Mouse (Mus musculus): ENCODE measurements around the gene Edem3. TPM values are rescaled to one million over a fixed set of nuclear protein-coding genes. Genes with fewer than 3 reads are reported as not detected.
"Not testable (repeated sequence)": the region's sequence is repeated elsewhere in the genome, so short reads cannot be mapped to it uniquely, and the experiment has no call there.

Gene Edem3
- polyA plus RNA-seq, 1 experiment from 2014 or later, result 15.9 TPM

DNA sequence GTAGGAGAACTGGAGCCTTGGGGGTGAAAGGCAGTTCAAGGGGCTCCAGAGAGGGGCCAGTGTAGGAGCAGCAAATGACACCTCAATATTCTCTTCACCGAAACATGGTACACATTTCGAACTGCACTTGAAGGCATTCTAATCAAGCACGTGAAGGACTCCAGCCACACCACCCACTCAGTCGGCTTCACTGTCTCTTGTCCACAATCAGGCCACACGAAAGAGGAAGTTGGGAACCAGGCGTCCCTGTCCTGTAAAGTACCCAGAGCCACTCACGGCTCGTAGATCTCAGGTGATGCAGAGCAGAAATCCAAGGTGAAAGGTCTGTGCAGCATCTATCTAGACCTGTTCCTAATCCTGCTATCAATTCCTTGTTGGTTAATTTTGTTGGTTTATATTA lies 36.6 kb upstream of the Edem3 start:
- Histone ChIP-seq H3K27me3 (no peaks in the 10 kb centered on the region), H3K36me3 (no peaks in the 10 kb centered on the region), H3K4me3 (no peak overlapping the region), H3K27ac (no peak overlapping the region), H3K9ac (no peak overlapping the region), H3K9me3 (no peaks in the 10 kb centered on the region), H3K4me1 (peaks cover 26% of the 10 kb centered on the region), H3K4me2 (no peak overlapping the region)
- ATAC-seq (ENCODE audit: borderline replicate concordance, extremely low read depth, low FRiP score, low TSS enrichment), result no peak
- WGBS, result 73% methylated on average over 8 of the region's 8 CpGs

DNA sequence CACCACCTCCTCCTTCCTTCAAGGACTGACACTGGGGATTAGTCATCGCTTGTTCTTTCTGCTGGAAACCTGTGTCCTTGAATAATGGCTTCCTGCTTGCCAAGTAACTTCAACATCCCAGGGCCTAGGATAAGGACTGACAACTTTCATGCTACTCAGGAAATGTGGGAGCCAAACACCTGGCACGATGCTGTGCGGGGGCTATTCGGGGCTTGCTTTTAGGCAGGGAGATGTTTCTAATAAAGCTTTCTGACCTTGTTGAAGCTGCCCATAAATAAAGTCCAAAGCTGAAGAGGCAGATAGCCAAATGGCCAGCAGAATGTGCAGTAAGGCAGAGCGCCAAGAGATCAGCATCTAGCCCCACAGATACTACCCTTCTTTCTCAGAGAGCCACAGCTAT lies 35.3 kb upstream of the Edem3 start:
- H3K4me2 ChIP-seq, result no peak overlapping the region
- no peaks in the 10 kb centered on the region for H3K27me3 ChIP-seq
- no peaks in the 10 kb centered on the region for H3K9me3 ChIP-seq
- H3K36me3 ChIP-seq, result no peaks in the 10 kb centered on the region
- WGBS, result 53% methylated on average over 5 of the region's 5 CpGs
- no peak overlapping the region for H3K4me3 ChIP-seq
- H3K4me1 ChIP-seq, result peaks cover 26% of the 10 kb centered on the region
- no peak overlapping the region for H3K27ac ChIP-seq
- H3K9ac ChIP-seq, result no peak overlapping the region
- ATAC-seq (ENCODE audit: borderline replicate concordance, extremely low read depth, low FRiP score, low TSS enrichment), result no peak

DNA sequence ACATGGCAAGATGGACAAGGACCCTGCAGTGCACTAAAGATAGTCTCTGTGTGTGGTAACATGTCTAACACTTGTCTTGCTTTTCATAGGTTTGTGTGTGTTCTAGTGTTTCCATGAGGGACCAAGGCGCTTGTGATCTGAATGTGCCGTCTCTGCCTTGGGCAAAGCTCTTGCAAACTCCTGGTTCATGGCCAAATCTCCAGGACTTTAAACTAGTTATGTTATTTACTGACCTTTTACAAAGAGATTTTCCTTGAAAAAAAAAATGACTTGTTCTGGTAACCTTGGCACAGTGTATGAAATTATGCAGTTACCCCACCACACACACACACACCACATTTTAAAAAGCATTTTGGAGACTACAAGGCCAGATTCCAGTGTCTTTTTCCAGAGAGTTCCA lies 34.6 kb upstream of the Edem3 start:
- no peak for ATAC-seq (ENCODE audit: borderline replicate concordance, extremely low read depth, low FRiP score, low TSS enrichment)
- no peak overlapping the region for H3K9ac ChIP-seq
- no peak overlapping the region for H3K4me2 ChIP-seq
- no peaks in the 10 kb centered on the region for H3K36me3 ChIP-seq
- peaks cover 26% of the 10 kb centered on the region for H3K4me1 ChIP-seq
- H3K27ac ChIP-seq, result no peak overlapping the region
- no peaks in the 10 kb centered on the region for H3K9me3 ChIP-seq
- 51% methylated on average over 2 of the region's 2 CpGs for WGBS
- no peaks in the 10 kb centered on the region for H3K27me3 ChIP-seq
- H3K4me3 ChIP-seq, result no peak overlapping the region

DNA sequence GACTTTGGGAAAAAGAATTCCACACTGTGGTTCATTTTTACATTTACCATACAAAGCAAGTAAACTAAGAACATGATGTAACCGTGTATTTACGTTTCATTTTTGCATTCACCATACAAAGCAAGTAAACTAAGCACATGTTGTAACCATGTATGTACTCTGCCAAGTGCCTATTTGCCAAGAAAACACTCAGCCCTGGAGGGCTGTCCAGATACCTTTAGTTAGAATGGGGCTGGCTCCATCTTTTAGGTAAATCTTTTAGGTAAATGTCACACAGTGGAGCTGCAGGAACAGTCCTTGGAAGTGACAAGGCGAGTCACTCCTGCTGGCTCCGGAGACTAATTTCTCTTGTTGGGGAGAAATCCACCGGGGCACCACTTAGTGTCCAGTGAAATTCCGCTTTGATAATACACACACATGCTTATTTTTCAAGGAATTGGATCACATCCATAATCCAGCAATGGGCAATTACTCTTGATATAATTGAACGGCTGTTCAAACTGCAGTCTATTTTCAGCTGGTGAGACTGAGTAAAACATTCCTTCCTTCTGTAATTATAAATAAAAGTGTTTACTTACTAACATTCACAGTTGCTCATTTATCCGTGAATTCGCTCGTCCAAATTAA lies 33.7 kb upstream of the Edem3 start:
- H3K36me3 ChIP-seq, result no peaks in the 10 kb centered on the region
- 35% methylated on average over 10 of the region's 10 CpGs for WGBS
- H3K27ac ChIP-seq, result no peak overlapping the region
- no peak; the same call in 1 of the 2 replicates for ATAC-seq (ENCODE audit: borderline replicate concordance, extremely low read depth, low FRiP score, low TSS enrichment)
- H3K4me3 ChIP-seq, result no peak overlapping the region
- no peak overlapping the region for H3K9ac ChIP-seq
- H3K4me2 ChIP-seq, result no peak overlapping the region; the same call in 1 of the 2 replicates
- H3K9me3 ChIP-seq, result no peaks in the 10 kb centered on the region
- H3K4me1 ChIP-seq, result peaks cover 26% of the 10 kb centered on the region
- H3K27me3 ChIP-seq, result no peaks in the 10 kb centered on the region

DNA sequence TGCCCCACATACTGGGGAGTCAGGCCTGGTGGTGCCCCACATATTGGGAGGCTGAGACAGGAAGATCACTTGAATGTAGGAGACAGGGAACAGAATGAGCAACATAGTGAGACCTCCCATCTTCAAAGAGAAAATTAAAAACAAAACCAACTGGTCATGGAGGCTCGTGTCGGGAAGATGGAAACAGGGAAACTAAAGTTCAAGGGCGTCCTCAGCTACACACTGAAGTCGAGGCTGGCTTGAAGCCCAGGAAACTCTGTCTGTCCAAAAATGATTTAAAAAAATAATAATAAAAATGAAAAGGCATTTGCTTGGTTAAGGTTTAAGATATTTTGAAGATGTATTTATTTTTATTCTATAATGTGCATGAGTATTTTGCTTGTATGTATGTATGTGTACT lies 31.4 kb upstream of the Edem3 start:
- no peak overlapping the region for H3K4me3 ChIP-seq
- no peak overlapping the region for H3K9ac ChIP-seq
- no peaks in the 10 kb centered on the region for H3K9me3 ChIP-seq
- H3K27me3 ChIP-seq, result no peaks in the 10 kb centered on the region
- 57% methylated on average over 4 of the region's 4 CpGs for WGBS
- no peaks in the 10 kb centered on the region for H3K36me3 ChIP-seq
- ATAC-seq (ENCODE audit: borderline replicate concordance, extremely low read depth, low FRiP score, low TSS enrichment), result no peak
- peaks cover 31% of the 10 kb centered on the region for H3K4me1 ChIP-seq
- H3K4me2 ChIP-seq, result no peak overlapping the region
- no peak overlapping the region for H3K27ac ChIP-seq

DNA sequence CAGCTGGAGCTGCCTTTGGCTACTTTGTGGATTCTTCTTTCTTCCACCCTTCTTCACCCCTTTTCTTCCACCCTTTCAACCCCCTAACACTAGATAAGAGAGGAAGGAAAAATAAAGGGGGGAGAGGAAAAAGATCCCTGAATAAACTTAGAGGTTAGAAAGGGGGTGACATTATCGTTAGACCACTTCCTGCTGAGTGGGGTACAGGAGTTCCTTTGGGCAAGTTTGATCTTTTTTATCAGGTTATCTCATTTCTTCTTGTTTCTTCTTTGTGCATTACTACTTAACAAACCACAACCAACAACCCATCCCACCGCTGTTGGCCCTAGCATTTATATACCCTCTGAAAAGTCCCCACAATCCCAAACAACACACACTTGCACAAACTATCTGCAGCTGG lies 29.6 kb upstream of the Edem3 start:
- H3K4me1 ChIP-seq, result peaks cover 18% of the 10 kb centered on the region
- H3K27me3 ChIP-seq, result no peaks in the 10 kb centered on the region
- H3K27ac ChIP-seq, result no peak overlapping the region
- H3K9ac ChIP-seq, result no peak overlapping the region
- H3K36me3 ChIP-seq, result no peaks in the 10 kb centered on the region
- H3K4me3 ChIP-seq, result no peak overlapping the region
- H3K9me3 ChIP-seq, result no peaks in the 10 kb centered on the region
- no peak overlapping the region for H3K4me2 ChIP-seq
- ATAC-seq (ENCODE audit: borderline replicate concordance, extremely low read depth, low FRiP score, low TSS enrichment), result no peak
- WGBS, result 62% methylated on average over 2 of the region's 2 CpGs

DNA sequence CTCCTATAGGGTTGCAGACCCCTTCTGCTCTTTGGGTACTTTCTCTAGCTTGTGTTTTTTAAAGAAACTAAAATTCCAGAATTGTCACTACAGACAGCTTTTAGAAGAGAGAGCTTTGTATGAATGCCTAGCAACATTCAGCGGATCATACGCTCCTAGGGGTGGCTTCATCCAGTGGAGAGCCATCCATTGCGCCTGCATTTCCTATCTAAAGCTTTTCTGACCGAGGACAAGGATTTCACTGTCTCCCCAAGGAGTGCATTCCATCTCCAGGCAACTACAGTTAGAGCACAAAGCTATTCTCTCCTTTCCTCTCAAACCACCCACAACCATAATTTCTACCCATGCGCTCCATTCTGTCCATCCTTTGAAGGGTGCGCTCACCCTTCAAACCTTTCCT lies 28.8 kb upstream of the Edem3 start:
- Histone ChIP-seq H3K4me3 (no peak overlapping the region), H3K4me1 (peaks cover 15% of the 10 kb centered on the region), H3K9ac (no peak overlapping the region), H3K27ac (no peak overlapping the region), H3K4me2 (no peak overlapping the region), H3K27me3 (no peaks in the 10 kb centered on the region), H3K36me3 (no peaks in the 10 kb centered on the region), H3K9me3 (no peaks in the 10 kb centered on the region)
- WGBS, result 87% methylated on average over 6 of the region's 6 CpGs
- no peak for ATAC-seq (ENCODE audit: borderline replicate concordance, extremely low read depth, low FRiP score, low TSS enrichment)

DNA sequence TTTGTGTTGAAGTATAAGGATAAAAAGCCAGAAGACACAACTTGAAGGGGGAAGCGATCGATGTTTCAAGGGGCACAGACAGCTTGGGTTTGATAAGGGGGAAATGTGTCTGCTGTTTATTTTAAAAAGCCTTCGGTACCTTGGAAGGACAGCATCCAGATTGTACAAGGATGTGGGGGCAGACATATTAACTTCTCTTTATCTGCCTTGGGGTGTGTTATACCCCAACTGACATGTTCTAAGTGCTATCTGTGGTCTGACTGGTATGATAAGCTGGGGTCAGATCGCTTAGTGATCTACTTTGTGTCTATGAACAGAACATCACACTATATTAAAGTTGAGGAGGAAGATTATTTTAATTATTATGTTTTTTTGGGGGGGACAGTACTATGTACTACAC lies 27.0 kb upstream of the Edem3 start:
- no peak for ATAC-seq (ENCODE audit: borderline replicate concordance, extremely low read depth, low FRiP score, low TSS enrichment)
- Histone ChIP-seq H3K4me3 (no peak overlapping the region), H3K27me3 (no peaks in the 10 kb centered on the region), H3K36me3 (no peaks in the 10 kb centered on the region), H3K9me3 (no peaks in the 10 kb centered on the region), H3K27ac (no peak overlapping the region), H3K4me2 (no peak overlapping the region), H3K4me1 (peaks cover 5% of the 10 kb centered on the region), H3K9ac (no peak overlapping the region)
- 29% methylated on average over 4 of the region's 4 CpGs for WGBS

DNA sequence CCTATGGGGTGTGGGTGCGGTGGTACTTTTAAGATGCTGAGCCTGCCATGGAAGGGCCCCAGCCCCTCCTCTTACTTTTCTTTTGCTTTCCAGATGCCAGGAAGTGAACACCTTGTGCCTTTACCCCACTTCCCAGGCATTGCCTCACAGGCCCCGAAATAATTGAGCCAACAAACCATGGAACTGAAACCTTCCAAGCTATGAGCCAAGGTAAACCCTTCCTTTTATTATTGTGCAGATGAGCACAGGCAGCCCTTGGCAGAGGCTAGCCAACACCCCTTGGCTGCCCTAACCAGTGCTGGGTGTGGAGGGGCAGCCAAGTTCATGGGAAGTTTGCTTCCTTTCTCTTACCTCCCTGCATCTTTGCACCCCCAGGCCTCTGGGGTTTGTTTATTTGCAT lies 18.0 kb upstream of the Edem3 start:
- Histone ChIP-seq H3K36me3 (no peaks in the 10 kb centered on the region), H3K4me3 (no peak overlapping the region), H3K9ac (no peak overlapping the region), H3K9me3 (no peaks in the 10 kb centered on the region), H3K27ac (no peak overlapping the region), H3K4me2 (no peak overlapping the region), H3K27me3 (no peaks in the 10 kb centered on the region), H3K4me1 (no peaks in the 10 kb centered on the region)
- ATAC-seq (ENCODE audit: borderline replicate concordance, extremely low read depth, low FRiP score, low TSS enrichment), result no peak
- WGBS, result 89% methylated on average over 2 of the region's 2 CpGs

DNA sequence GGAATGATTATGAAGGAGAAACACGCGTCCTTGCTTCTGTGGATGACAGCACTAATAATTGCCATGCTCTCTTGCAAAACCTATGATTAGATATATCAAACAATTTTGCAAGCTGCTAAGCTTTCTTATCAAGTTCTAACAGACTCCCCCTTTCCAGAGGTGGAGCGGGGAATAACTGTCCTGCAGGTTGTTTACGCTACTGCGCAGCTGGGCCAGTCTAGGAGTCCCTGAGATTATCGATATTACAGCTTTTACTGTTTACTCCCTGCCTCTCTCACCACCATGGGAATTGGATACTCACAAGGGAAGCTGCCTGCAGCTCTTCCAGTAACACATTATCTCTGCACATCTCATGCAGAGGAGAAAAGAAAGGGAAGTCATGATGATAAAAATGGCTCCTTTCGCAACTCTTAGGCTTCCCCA lies 14.0 kb upstream of the Edem3 start:
- Histone ChIP-seq H3K9me3 (no peaks in the 10 kb centered on the region), H3K4me1 (no peaks in the 10 kb centered on the region), H3K36me3 (no peaks in the 10 kb centered on the region), H3K9ac (no peak overlapping the region), H3K27me3 (no peaks in the 10 kb centered on the region), H3K4me2 (no peak overlapping the region), H3K27ac (no peak overlapping the region), H3K4me3 (no peak overlapping the region)
- WGBS, result 42% methylated on average over 7 of the region's 7 CpGs
- ATAC-seq (ENCODE audit: borderline replicate concordance, extremely low read depth, low FRiP score, low TSS enrichment), result no peak

DNA sequence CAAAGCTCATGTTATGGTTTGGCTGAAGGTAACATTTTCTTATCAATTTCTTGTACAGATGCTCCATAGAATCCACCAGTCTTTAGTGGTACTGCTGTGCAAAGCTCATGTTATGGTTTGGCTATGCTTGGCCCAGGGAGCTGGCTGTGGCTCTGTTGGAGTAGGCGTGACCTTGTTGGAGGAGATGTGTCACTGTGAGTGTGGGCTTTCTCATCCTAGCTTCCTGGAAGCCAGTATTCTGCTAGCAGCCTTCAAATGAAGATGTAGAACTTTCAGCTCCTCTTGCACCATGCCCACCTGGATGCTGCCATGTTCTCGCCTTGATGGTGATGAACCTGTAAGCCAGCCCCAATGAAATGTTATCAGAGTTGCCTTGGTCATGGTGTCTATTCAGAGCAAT lies 5.3 kb upstream of the Edem3 start:
- WGBS, result 91% methylated on average over 2 of the region's 2 CpGs
- not testable (repeated sequence) for H3K4me3 ChIP-seq; ATAC-seq (ENCODE audit: borderline replicate concordance, extremely low read depth, low FRiP score, low TSS enrichment)

DNA sequence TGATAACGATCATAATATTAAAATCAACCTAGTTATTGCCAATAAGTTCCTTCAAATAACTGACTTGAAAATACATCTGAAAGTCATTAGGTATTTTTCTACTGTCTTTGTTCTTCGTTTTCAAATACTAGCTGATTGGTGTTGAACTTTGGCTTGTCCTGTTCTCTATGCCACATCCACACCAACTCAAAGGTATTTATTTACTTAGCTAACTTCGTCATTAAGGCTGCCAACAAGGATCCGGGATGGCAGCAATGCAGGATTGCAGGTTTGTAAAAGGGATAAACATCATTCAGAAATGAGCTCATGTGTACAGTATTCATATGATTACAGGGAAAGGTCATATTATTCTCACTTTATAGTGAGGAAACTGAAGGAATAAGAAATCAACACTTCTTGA lies 2.2 kb upstream of the Edem3 start:
- Histone ChIP-seq H3K27ac (no peak overlapping the region), H3K9me3 (no peaks in the 10 kb centered on the region), H3K4me1 (peaks cover 32% of the 10 kb centered on the region), H3K27me3 (no peaks in the 10 kb centered on the region), H3K4me3 (no peak overlapping the region), H3K9ac (no peak overlapping the region), H3K4me2 (no peak overlapping the region), H3K36me3 (no peaks in the 10 kb centered on the region)
- 49% methylated on average over 4 of the region's 4 CpGs for WGBS
- ATAC-seq (ENCODE audit: borderline replicate concordance, extremely low read depth, low FRiP score, low TSS enrichment), result no peak

More for the DNA sequence above, 5.3 kb upstream of the Edem3 start:
- not testable (repeated sequence) for H3K27ac ChIP-seq, H3K9me3 ChIP-seq, H3K4me2 ChIP-seq, H3K36me3 ChIP-seq, H3K27me3 ChIP-seq, H3K9ac ChIP-seq
- H3K4me1 ChIP-seq, result peaks cover 17% of the 10 kb centered on the region

DNA sequence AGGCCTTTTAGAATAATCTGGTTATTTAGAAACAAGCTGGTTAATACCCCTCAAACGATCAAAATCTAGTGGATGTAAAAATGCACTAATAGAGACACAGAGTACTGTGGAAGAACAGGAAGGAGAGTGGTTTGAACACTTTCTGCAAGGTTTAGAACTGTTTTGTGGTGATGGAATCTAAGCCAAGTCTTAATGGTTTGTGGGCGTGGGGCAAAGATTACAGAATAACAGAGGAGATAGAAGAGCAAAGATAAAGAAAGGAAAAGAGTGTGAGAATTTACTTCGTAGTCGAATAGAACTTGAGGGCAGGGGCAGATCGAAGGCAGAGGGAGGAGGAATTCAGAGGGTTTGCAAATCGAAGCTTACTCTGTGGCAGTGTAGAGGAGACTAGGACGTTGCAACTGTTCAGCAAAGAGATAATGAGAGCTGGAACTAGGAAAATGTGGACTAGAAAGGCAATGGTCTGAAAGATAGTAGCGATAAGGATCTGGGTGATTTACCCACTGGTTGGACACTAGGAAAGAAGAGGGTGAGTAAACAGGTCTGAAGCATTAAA lies 1.7 kb upstream of the Edem3 start:
- Histone ChIP-seq H3K4me3 (peak overlapping the region; percentile 88; the same call in 1 of the 2 replicates), H3K9me3 (no peaks in the 10 kb centered on the region), H3K27me3 (no peaks in the 10 kb centered on the region), H3K4me1 (peaks cover 36% of the 10 kb centered on the region), H3K36me3 (no peaks in the 10 kb centered on the region), H3K27ac (no peak overlapping the region; the same call in 1 of the 2 replicates), H3K4me2 (no peak overlapping the region), H3K9ac (no peak overlapping the region)
- WGBS, result 62% methylated on average over 8 of the region's 8 CpGs
- no peak for ATAC-seq (ENCODE audit: borderline replicate concordance, extremely low read depth, low FRiP score, low TSS enrichment)

Data from lung, embryonic 15.5 days (tissue).